Mouse (Mus musculus) kidney, postnatal 0 days (tissue): Measurements from ENCODE around the gene Glyatl3. TPM values are rescaled to one million over a fixed set of nuclear protein-coding genes. Genes with fewer than 3 reads are reported as not detected.

Experiments used
- ATAC-seq: fragments of 200-750 bp; cut with Nextera tagmentation; replicated peaks from 2 replicates; pipeline ENCODE4 v1.8.0; 2017; ENCODE audit warnings: low read depth, moderate number of reproducible peaks, moderate TSS enrichment, moderate library complexity; ENCODE audit not compliant: low FRiP score
- DNase-seq: peaks from one replicate; pipeline ENCODE4 v3.0.0-alpha.2; 2016; ENCODE audit warnings: low spot score
- H3K27ac ChIP-seq: fragments of 300-500 bp; sonication (generic); 2 replicates; pipeline ENCODE4 v1.5.1; 2014; ENCODE audit warnings: mild to moderate bottlenecking
- H3K27me3 ChIP-seq: fragments of 300-500 bp; sonication (generic); 2 replicates; pipeline ENCODE4 v1.6.1; 2014; ENCODE audit warnings: low read length, mixed read lengths; ENCODE audit not compliant: insufficient read depth
- H3K36me3 ChIP-seq: fragments of 300-500 bp; sonication (generic); 2 replicates; pipeline ENCODE4 v1.6.1; 2014; ENCODE audit warnings: low read length, mixed read lengths; ENCODE audit not compliant: insufficient read depth
- H3K4me1 ChIP-seq: fragments of 300-500 bp; sonication (generic); replicated peaks from 2 replicates; pipeline ENCODE4 v1.6.1; 2014; ENCODE audit warnings: antibody characterized with exemption, low read length, mixed read lengths; ENCODE audit not compliant: insufficient read depth
- H3K4me2 ChIP-seq: fragments of 300-500 bp; sonication (generic); 2 replicates; pipeline ENCODE4 v1.6.1; 2014; ENCODE audit warnings: mild to moderate bottlenecking, low read length, moderate library complexity, mixed read lengths
- H3K4me3 ChIP-seq: fragments of 300-500 bp; sonication (generic); replicated peaks from 2 replicates; pipeline ENCODE4 v1.5.1; 2014; ENCODE audit warnings: low read depth, low read length
- H3K9ac ChIP-seq: fragments of 300-500 bp; sonication (generic); 2 replicates; pipeline ENCODE4 v1.6.1; 2014; ENCODE audit warnings: low read depth, low read length
- H3K9me3 ChIP-seq: fragments of 300-500 bp; sonication (generic); replicated peaks from 2 replicates; pipeline ENCODE4 v1.6.1; 2016; ENCODE audit warnings: low read length, inconsistent platforms, mixed read lengths
- CTCF ChIP-seq: IDR thresholded peaks from 2 replicates; pipeline ENCODE4 v1.5.1; 2016; ENCODE audit warnings: antibody characterized with exemption, low read depth, mild to moderate bottlenecking, moderate library complexity
- WGBS: fragments of 180-500 bp; shearing (Covaris S2); extraction: QIAGEN DNeasy Blood & Tissue Kit; methylation state at CpG from one replicate; pipeline ENCODE4 v1.1.7; 2014; 5-methylcytosine and 5-hydroxymethylcytosine counted together
- polyA plus RNA-seq: library from polyadenylated mRNA; unstranded; fragments of >200 nt; fragmentation: Nextera tagmentation; extraction: Ambion mirVana; gene quantifications from 2 replicates; pipeline ENCODE4 v1.2.1, GENCODE M21; 2015

Glyatl3 gene
- polyA plus RNA-seq, 1 experiment from 2014 or later, result not detected

- H3K27me3 ChIP-seq, result no peaks in the 10 kb centered on the region
- ATAC-seq (no peak), DNase-seq (no peak)
- no peak overlapping the region for H3K4me2 ChIP-seq
- no peak overlapping the region for H3K4me3 ChIP-seq
- no peak for TF ChIP-seq CTCF
- H3K27ac ChIP-seq, result no peak overlapping the region
- no peaks in the 10 kb centered on the region for H3K9me3 ChIP-seq
- H3K4me1 ChIP-seq, result no peaks in the 10 kb centered on the region
- 90% methylated on average over 6 of the region's 6 CpGs for WGBS
- no peak overlapping the region for H3K9ac ChIP-seq
- H3K36me3 ChIP-seq, result no peaks in the 10 kb centered on the region
Observed at GRCm38 (mm10) chr17:40882172-40882571, 32.0 kb downstream of the Glyatl3 start.

- Histone ChIP-seq H3K27ac (peak within 1 kb of the TSS; percentile 42; the same call in 1 of the 2 replicates), H3K9me3 (no peaks in the 10 kb centered on the region), H3K27me3 (no peaks in the 10 kb centered on the region), H3K4me1 (no peaks in the 10 kb centered on the region), H3K9ac (peak within 1 kb of the TSS; percentile 64), H3K36me3 (no peaks in the 10 kb centered on the region), H3K4me2 (peak within 1 kb of the TSS; percentile 63), H3K4me3 (peak within 1 kb of the TSS; percentile 60)
- no peak for TF ChIP-seq CTCF
- ATAC-seq (peak; percentile 72; the same call in 1 of the 2 replicates), DNase-seq (peak; percentile 71)
- WGBS, result under 1% methylated on average over 40 of the region's 40 CpGs
Observed at GRCm38 (mm10) chr17:40879924-40880691, 34.0 kb downstream of the Glyatl3 start, which contains the start of gene 9130008F23Rik. Gene 9130008F23Rik, minus strand, starts transcription at chr17:40880559.

DNA sequence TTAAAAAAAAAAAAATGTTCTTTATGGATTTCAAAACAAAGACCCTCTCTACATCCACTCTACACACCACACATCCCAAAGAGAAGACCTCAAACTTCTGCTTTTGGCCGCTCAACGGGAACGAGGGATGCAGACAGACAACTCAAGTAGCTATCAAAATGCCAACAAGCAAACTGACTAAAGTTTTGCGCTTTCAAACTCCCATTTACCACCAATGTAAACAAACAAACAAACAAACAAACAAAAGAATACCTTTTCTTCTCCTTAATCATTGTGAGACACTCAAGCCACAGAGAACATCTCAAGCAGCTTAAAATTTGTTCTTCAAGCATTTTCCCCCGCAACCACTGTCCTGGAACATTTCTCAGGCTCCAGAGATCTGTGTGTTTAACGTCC is 34.6 kb downstream of the Glyatl3 start:
- H3K27ac ChIP-seq, result no peak overlapping the region
- no peak for DNase-seq
- peak overlapping the region; percentile 64 for H3K9ac ChIP-seq
- ATAC-seq, result no peak
- WGBS, result 18% methylated on average over 6 of the region's 6 CpGs
- H3K4me3 ChIP-seq, result peak overlapping the region; percentile 60
- no peaks in the 10 kb centered on the region for H3K27me3 ChIP-seq
- H3K4me2 ChIP-seq, result peak overlapping the region; percentile 63
- H3K36me3 ChIP-seq, result no peaks in the 10 kb centered on the region
- no peaks in the 10 kb centered on the region for H3K9me3 ChIP-seq
- no peak for TF ChIP-seq CTCF
- no peaks in the 10 kb centered on the region for H3K4me1 ChIP-seq

DNA sequence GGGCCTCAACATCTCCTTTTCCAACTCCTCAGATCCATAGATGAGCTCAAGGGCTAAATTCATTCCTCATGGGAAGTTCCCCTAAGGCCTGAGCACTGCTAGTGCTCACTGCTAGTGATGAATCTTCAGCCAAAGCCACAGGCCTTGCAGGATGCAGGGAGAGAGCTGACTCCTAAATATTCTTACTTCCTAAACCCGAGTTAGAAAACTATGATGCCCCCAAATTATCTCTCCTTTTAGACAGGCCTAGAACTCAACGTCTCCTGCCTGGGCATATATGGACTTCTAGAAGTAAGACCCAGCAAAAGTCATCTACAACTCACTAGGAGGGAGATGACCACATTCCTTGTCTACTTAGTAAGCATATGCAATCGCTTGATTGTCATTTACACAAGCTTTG is 36.4 kb downstream of the Glyatl3 start:
- no peak for DNase-seq
- no peaks in the 10 kb centered on the region for H3K9me3 ChIP-seq
- H3K27ac ChIP-seq, result no peak overlapping the region
- no peak overlapping the region for H3K4me3 ChIP-seq
- no peak for ATAC-seq
- H3K4me1 ChIP-seq, result no peaks in the 10 kb centered on the region
- TF ChIP-seq CTCF, result no peak
- H3K9ac ChIP-seq, result no peak overlapping the region
- H3K27me3 ChIP-seq, result no peaks in the 10 kb centered on the region
- H3K36me3 ChIP-seq, result no peaks in the 10 kb centered on the region
- 52% methylated on average over 3 of the region's 3 CpGs for WGBS
- peak overlapping the region; percentile 63 for H3K4me2 ChIP-seq

- Histone ChIP-seq H3K27ac (no peak overlapping the region), H3K4me1 (no peaks in the 10 kb centered on the region), H3K4me2 (no peak overlapping the region), H3K9me3 (no peaks in the 10 kb centered on the region), H3K4me3 (no peak overlapping the region), H3K9ac (no peak overlapping the region), H3K27me3 (no peaks in the 10 kb centered on the region), H3K36me3 (no peaks in the 10 kb centered on the region)
- ATAC-seq (no peak), DNase-seq (no peak)
- WGBS, result 96% methylated on average over 1 of the region's 1 CpGs
- TF ChIP-seq CTCF, result no peak
Observed at GRCm38 (mm10) chr17:40875568-40875967, 38.6 kb downstream of the Glyatl3 start.

- no peak for ATAC-seq
- H3K4me3 ChIP-seq, result no peak overlapping the region
- no peaks in the 10 kb centered on the region for H3K4me1 ChIP-seq
- no peak for TF ChIP-seq CTCF
- H3K4me2 ChIP-seq, result no peak overlapping the region
- no peaks in the 10 kb centered on the region for H3K9me3 ChIP-seq
- DNase-seq, result no peak
- no peaks in the 10 kb centered on the region for H3K36me3 ChIP-seq
- WGBS, result 65% methylated on average over 3 of the region's 3 CpGs
- no peak overlapping the region for H3K9ac ChIP-seq
- H3K27ac ChIP-seq, result no peak overlapping the region
- H3K27me3 ChIP-seq, result no peaks in the 10 kb centered on the region
Observed at GRCm38 (mm10) chr17:40874701-40875100, 39.4 kb downstream of the Glyatl3 start.

DNA sequence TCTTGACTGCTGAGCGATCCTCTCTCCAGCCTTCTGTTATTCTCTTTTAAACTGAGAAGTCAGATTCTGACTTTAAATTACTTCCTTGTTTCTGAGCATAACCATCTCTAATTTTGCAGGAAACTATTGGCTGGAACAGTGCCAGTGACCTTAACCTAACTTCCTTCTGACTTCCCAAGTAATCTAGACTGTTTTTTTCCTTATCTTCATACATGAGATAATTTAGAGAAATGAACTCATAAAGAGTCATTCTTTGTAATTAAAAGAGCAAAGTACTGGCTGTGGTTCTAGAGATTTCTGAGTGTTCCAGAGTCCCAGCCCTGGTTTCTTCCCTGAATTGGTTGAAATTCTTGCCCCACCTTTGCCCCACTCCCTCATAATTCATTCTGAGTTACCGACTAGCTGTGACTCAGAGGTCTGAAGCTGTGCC is 40.6 kb downstream of the Glyatl3 start:
- Histone ChIP-seq H3K27me3 (no peaks in the 10 kb centered on the region), H3K4me3 (no peak overlapping the region), H3K4me1 (no peaks in the 10 kb centered on the region), H3K4me2 (no peak overlapping the region), H3K27ac (no peak overlapping the region), H3K36me3 (no peaks in the 10 kb centered on the region), H3K9ac (no peak overlapping the region), H3K9me3 (no peaks in the 10 kb centered on the region)
- peak; percentile 69 for DNase-seq
- TF ChIP-seq CTCF, result no peak
- no peak for ATAC-seq
- WGBS, result 15% methylated on average over 2 of the region's 2 CpGs
